Mouse (Mus musculus): Measurements from ENCODE around the gene Gm5737.

Gene Gm5737

DNA sequence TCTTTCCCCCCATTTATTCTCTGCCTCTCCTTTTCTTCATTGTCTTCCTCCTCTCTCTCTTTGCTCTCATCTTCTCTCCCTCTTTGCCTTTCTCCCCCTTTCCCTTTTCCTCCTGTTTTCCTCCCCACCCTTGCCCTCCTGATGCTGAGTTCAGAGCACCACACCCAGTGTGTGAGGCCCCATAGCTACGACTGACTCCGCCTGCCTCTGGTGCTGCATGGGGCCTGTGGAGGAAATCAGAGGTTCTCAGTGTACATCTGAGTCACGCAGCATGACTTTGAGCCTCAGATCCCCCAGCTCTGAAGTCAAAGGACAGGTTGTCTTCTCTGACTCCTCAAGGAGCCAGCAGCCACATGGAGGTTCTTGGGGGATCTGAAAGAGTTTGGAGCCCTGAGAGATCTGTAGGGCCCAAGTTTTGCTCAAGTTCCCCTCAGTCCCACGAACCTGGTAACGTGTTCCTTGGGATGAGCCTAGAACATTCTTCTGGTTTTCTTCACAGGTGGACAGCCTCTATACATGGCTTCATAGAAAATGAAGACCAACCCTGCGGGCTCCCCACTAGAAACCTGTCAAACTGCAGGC, at the start of gene Gm5737:
TSS of gene Gm5737 (plus strand) at position 532 of the 582 bp plus-strand sequence.
- no peak for DNase-seq (ENCODE audit: low spot score)

DNA sequence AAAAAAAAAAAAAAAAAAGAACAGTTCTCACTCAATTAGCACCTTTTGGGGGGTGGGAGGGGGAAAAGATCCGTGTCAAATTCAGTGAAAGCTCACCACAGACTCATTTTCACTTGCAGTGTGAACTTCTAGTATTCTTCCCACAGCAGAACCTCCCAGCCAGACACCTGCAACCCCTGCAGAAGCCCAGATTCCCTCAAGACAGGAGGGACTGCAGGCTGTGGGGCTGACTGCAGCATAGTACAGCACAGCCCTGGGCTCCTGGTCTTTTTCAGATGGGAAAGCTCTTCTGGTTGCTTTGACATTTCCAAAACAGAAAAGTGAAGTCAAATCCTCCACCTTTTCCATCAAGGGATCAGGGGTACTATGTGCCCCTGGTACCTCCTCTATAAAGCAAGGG, 44.8 kb upstream of the Gm5737 start:
- DNase-seq (ENCODE audit: low spot score), result no peak

DNA sequence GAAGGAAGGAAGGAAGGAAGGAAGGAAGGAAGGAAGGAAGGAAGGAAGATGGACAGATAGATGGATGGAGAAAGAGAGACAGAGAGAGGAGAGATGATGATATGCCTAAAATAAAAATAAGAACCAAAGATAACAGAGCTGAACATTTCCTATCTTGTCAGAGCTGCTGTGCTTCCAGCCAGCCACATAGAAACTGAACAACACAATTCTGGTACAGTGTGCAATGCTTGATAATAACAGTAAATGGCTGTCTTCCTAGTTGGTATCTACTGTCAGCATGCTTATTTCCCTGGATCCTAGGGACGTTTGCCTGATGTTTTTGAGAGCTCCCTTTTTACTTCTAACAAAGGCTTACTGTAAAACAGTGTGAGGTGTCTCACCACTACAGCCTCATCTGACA, 40.8 kb upstream of the Gm5737 start:
- no peak for DNase-seq (ENCODE audit: low spot score)

DNA sequence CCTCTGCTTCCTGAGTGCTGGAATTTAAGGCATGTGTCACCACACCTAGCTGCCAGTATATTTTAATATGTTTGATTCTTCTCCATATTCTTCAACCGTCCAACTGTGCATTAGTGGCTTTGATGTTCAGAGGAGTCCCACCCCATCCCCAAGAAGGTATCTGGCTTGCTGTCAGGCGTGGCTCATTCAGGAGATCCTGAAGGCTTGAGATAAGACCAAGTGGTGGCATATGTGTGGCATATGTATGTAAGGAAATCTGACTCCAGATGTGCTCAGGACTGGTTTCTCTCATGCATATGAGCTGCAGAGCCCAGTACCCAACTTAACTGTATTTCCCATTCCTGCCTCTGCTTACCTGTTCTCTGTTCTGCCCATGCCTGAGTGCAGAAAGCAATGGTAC, 34.2 kb upstream of the Gm5737 start:
- no peak for DNase-seq (ENCODE audit: low spot score)

DNA sequence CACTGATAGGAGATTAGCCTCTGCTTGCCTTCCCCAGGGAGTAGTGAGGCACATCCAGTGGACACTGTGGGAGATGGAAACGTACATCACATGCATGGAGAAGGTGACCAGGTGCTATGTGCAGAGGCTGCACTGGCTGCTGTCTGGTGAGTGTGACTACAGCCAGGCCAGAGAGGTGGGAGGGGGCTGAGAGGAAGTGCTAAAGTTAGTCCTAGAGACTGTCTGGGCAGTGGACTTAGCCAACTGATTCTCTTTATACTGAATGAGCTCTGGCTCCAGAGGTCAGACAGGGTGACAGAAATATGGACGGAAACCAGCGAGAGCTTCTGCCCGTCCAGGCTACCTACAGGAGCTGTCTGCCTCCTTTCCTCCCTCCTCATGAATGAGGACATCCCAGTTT, 16.6 kb upstream of the Gm5737 start:
- DNase-seq (ENCODE audit: low spot score), result no peak

DNA sequence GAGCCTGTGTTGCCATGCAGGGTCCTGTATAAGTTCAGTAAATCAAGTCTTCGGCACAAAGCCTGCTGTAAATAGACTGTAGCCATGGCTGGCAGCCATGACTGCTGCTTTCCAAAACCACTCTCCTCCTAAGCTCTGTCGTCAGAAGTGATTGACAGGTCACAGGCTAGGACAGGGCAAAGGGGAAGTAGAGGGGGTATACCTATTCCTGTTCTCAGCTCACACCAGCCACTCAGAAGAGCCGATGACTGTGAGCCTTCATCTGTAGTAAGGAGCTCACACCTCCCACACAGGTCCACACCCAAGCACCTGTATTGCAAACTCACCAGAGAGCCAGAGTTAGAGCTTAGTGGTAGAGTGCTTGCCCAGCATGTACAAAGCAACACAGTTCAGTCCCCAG, 15.8 kb upstream of the Gm5737 start:
- DNase-seq (ENCODE audit: low spot score), result no peak

DNA sequence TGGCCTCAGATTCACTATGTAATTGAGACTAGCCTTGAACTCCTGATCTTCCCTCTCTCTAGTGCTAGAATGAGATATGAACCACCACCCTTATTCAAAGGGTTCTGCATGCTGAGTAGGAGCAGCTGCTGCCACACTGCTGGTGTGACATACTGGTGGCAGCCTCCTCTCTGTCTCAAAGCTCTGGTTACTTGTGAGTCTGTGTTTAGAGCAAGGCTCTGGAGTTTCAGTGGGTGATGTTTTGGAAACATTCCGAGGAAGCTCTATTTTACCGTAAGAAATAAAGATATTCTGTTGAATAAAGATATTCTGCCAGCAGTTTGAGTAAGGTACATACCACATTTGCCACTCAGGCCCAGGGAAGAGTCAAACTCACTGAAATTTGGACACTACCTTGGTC, 8.9 kb upstream of the Gm5737 start:
- DNase-seq (ENCODE audit: low spot score), result no peak

DNA sequence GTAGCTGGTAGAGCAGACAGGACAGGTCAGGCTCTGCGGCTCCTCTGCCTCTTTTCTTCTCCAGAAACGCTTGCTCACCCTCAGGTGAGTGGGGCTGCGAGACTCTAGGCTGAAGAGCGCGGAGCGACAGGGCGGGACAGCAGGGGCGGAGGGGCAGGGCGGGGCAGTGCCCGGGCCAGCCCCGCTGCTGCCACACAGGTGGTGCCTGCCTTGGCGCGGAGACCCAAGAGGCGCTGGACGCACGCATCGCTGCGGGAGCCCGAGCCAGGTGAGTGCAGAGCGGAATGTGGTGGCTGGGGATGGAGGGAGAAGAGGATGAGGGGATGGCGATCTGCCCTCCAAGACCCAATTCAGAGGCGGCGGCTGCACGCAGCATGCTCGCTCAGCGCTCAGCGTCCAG, 2.5 kb upstream of the Gm5737 start:
- DNase-seq (ENCODE audit: low spot score), result no peak

DNA sequence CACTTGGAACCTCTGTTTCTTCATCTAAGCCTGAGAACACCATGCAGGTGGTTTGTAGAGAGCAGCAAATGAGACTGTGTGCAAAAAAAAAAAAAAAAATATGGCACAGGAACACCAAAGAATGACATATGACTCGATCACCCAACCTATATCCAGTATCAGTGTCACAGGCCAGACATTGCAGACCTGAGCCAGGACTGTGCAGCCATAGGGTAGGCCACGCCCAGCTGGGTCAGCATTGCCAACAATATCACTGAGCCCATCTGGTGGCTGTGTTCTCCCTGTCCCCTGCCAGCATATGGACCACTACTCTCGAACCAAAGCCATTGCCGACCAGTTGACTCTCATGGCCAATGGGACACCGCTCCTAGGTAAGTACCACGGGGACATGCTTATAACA, 5.4 kb downstream of the Gm5737 start:
- DNase-seq (ENCODE audit: low spot score), result no peak

DNA sequence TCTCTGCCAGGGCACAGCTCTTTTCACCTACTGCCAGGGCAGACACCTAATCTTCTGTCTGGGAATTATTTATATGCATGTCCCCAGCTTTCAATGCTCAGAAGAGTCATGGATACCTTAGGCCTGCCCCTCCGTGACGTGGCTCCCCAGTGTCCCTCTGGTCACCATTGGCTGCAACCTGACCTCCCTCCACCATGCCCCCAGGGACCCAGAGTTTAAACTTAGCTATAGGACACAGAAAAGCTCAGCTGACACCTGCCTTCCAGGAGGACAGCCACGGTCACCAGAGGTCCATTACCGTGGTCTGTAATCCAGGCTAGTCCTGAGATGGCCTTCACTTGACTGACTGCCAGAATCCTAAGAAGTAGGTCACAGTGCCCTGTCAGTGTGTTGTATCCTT, 7.2 kb downstream of the Gm5737 start:
- DNase-seq (ENCODE audit: low spot score), result no peak

DNA sequence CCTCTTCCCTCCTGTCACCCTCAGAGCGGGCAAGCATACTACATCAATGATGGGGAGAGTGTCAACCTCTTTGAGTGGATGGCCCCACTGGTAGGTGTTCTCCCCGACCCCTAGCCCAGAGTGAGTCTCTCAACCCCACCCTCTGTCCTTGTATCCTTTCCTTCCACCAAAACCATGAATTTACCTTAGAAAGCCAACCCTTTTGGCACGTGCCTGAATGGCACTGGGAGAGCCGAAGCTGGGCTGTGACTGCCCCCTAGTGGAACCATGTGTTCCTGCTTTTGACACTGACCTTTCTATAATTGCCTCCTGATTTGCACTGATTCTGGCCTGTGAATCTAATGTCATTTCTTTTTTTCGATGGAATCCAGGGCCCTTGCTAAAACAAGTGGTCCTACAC, 11.1 kb downstream of the Gm5737 start:
- DNase-seq (ENCODE audit: low spot score), result peak; percentile 27

DNA sequence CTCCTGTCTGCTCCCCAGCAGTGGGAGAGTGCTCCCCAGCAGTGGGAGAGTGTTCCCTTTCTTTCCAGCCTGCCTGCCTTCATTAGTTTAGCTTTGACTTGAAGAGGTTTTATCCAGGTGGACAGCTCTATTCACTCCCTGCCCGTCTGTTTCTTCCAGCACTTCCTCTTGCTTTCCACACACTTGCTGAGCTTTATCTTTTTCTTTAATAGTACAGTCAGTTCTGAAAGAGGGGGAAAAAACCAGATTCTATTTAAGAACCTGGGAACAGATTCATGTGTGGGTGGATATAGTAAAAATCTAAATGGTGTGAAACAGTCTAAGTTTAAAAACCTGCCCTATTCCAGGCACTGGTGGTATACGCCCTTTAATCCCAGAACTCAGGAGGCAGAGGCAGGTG, 12.9 kb downstream of the Gm5737 start:
- no peak for DNase-seq (ENCODE audit: low spot score)

DNA sequence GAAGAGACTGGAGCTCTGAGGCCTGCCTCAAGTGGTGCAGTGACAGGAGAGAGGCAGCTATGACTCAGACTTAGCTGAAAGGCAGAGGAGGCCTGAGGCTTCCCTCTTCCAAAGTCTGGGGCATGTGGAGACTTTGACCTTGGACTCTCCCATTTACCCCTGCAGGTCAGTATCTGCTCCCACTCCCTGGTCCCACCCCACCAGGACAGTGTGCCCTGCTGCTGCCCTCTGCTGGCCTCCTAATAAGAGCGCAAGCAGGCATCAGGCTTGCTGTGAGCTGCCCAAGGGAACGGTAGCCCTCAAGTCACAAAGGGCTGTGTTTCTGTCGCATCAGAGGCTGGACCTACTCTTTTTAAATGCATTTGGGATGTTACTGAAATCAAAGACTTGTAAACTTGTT, 14.2 kb downstream of the Gm5737 start:
- DNase-seq (ENCODE audit: low spot score), result no peak

DNA sequence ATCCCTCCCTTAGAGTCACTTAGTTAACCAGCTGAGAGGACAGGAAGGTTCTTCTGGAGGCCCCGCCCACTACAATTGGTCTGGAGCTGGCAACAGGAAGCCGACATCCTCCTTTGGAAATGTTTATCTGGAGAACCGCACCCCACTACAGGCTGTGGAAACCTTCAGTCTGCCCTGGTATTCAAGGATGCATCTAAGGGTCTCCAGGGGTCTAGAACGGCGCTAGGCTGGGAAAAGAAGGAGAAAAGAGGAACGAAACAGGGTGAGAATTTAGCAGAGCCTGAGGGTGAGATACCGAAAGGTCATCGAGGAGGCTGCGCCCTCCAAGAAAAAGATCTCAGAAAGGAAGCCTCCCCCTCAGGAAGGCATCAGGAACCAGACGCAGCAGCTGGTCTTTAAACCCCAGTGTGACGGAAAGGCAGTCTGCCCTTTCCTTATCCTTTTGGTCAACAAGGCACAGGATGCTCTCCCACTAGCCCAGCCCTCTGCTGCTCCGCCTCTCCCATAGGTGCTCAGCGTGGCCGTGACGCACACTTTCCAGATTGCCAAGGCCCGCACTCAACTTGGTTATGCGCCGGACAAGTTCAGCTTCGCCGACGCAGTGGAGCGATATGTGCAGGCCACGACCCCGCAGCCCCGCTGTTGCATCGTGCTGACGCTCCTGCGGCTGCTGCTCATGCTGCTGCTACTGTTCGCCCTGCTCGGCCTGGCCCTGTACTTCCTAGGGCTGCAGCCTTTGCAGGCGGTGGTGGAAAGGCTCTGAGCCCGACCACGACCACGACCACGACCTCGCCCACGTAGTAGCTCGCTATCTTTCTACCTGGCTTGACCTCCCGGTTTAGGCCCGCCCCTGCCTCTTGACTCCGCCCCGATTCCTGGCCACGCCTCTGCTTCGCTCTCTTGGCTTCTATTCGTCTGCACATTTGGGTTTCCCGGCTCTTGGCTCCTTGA, 18.5 kb downstream of the Gm5737 start:
- peak; percentile 19 for DNase-seq (ENCODE audit: low spot score)

DNA sequence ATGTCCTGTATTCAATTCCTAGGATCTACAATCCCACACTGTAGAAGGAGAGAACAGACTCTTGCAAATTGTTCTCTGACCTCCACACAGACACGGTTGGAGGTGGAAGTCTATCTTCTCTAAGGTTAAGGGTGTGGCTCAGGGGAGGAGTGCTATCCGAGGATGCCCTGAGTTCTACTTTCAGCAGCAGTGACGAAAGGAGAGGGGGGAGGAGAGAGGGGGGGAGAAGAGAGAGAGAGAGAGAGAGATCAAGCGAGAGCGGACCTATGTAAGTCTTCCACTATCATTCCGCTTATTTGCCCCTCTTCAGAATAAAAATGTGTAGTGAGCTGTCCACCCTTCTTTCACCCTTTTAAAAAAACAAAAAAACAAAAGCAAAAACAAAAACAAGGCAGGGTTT, 22.3 kb downstream of the Gm5737 start:
- DNase-seq (ENCODE audit: low spot score), result no peak

DNA sequence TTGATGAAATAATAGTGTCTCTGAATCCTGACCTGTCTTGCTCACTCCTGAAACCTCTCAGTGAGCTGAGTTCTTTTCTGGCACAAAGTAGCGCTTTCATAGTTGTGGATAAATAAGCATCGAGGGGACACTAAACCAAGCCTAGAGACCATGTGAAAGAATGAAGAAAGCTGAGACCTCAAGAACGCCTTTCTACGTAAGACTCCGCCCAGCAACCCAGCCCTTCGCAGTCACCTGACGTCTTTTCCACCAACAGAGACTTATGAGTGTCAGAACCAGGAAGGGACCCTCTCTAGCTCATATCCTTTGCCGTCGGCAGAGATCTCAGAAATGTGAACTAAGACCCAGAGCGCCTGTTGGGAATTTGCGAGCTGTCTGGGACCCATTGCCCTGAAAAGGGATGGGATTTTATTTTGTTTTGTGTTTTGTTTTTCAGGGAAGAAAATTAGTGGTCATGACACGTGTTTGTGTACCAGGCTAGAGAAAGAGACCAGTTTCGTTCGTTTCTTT, 22.8 kb downstream of the Gm5737 start:
- peak; percentile 68 for DNase-seq (ENCODE audit: low spot score)

DNA sequence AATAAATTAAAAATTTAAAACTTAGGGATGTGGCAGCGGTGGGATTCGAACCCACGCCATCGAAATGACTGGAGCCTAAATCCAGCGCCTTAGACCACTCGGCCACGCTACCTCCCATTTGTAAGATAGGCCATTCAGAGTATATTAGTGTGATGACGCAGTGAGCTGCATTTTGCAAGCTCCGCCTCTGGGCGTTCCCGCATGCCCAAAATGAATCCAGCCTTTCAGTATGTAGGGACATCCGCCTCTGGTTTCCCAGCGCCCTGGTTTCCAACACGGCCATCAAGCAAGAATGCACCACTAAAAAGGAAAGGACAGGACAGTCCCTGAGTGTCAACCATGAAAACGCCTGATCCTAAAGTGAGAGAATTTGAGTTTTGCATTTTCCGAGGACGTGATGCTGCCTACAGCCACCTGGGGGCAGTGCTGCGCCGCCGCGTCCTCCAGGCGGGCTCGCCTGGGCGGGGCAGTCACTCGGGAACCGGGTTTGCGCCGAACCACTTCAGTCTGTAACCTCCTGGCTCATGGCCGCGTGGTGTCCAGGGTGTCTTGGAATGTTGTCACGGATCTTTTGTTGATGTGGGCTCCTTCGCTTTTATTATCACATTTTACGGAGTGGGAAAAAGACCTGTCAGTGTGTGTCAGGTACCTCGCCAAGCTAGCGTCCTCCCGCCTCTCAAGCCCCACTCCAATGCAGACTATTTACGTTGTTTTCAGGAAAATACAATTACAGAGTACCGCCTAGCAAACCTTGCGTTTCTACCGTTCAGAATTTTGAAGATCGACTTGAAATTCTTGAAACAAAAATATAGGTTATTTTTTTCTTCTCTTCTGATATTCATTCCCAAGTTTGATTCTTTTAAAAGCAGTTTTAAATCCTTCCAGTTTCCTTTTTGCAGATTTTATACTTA, 23.5 kb downstream of the Gm5737 start:
- peak; percentile 81 for DNase-seq (ENCODE audit: low spot score)

DNA sequence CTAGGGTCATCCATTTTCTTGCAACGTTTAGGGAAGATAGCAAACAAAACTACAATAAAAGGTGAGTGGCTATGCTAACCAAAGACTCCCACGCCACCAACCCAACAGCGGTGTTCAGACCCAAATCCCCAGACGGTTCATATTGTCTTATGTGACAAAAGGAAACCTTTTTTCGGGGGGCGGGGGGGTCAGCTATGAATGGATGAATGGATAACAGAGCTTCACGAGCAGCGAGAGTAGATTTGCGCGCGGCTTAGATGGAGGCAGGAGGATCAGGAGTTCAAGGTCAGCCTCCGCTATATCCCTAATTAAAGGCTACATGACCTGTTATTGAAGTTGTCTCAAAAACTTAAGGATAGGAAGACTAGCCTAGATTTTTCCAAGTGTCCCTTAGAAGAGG, 24.2 kb downstream of the Gm5737 start:
- DNase-seq (ENCODE audit: low spot score), result no peak

DNA sequence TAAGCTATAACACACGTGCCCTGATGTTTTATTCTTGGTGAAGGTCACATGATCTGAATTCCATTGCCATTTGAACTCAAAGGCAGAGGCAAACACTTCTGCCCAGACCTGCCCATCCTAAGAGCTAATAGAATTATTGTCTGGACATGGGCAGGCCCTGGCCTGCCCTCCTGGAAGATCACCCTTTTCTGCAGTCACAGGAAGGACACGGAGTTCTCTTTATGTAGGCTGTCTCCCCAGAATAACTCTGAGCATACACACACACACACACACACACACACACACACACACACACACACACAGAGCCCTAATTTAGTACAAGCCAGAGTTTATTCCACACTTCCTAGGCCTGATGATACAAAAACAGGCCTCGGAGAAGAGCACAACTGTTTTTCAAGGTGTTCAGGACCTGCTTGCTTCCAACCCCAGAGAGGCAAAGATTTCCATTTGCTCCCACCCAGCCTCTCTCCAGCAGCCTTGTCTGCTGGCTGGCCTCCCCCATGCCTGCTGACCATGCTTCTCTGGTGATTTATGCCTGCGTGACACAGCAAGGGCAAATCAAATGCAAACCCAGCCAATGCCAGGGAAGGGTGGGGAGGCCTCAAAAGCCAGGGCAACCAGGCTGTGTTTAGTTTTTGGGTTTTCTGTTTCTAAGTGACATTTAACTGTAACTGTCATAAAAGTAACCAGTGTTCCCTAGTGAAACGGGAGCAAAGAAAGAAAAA, 26.4 kb downstream of the Gm5737 start:
- DNase-seq (ENCODE audit: low spot score), result peak; percentile 63

DNA sequence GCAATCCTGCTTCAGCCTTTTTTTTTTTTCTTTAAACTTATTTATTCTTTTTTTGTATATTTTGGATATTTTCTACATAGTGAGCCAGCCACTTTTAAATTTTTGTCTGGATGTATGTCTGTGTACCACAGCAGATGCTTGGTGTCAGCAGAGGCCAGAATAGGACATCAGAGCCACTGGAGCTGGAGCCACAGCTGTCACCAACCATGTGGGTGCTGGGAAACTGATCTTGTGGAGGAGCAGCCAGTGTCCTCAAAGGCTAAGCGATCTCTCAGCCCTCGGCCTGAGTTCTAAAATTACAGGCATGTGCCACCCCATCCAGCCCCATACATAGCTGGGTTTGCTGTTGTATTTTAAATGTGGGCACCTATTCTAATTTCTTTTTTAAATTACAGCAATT, 27.6 kb downstream of the Gm5737 start:
- no peak for DNase-seq (ENCODE audit: low spot score)

DNA sequence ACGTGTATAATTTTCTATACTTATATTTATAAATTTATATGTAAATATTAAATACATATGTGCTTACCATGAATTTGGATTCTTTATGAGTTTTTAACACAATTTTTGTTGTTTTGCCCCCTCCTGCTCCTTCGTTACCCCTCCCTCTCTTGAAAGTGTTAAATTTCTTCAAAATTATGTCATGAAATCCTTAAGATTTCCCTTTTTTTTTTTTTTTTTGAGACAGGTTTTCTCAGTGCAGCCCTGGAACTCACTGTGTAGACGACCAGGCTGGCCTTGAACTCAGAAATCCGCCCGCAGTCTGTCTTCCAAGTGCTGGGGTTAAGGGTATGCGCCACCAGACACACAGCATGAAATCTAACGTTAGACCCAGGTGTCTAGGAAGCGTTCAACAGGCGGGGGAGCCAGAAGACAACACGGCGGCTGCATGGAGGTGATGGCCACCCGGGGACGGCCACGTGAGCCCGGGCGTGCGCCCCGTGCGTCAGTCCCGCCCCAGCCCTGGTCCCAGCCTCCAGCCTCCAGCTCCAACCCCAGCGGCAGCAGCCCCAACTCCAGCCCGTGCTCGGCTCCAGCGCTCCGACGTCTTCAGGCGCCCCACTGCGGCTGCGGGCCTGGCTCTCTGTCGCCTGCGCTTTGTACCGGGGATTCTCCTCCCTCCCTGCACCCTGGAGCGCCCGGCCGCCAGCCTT, 30.3 kb downstream of the Gm5737 start, which contains the start of gene Eef2k:
TSS of gene Eef2k (plus strand) at position 487 of the 692 bp plus-strand sequence.
- DNase-seq (ENCODE audit: low spot score), result peak; percentile 83
